Mouse (Mus musculus) stomach, postnatal 0 days (tissue): ENCODE data around the gene Il13.

ENCODE experiments used
- CTCF ChIP-seq: IDR thresholded peaks from 2 replicates; pipeline ENCODE4 v1.5.1; 2016; ENCODE audit warnings: antibody characterized with exemption, low read depth, mild to moderate bottlenecking, moderate library complexity
- EP300 ChIP-seq: optimal IDR thresholded peaks from 2 replicates; pipeline ENCODE3; 2016; ENCODE audit warnings: antibody characterized with exemption

DNA sequence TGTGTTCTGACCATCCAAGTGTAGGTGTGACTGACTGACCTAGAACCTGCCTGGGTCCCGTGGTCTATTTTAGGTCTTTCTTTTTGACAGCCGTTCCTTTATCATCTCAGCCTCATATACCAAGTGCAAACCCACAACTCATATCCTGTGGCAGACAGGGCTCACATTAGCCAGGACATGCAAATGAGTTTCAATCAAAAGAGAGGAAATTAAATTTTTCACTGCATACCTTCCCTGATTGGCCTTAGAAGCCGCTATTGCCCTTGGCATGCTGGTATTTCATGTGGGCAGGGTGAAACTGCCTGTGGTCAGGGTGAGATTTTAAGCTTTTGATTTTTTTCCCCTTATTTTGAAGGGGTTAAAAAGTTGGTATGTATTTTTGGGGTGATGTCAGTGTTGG lies 24.8 kb downstream of the Il13 start:
- TF ChIP-seq CTCF (no peak), EP300 (no peak)
